Mouse (Mus musculus) small intestine, adult 2 months (tissue): ENCODE measurements around the gene Tmem108.

Experiments
- CTCF ChIP-seq: fragments of 200-500 bp; IDR thresholded peaks from 2 replicates; pipeline ENCODE4 v1.5.1; 2012; ENCODE audit warnings: low read depth, mild to moderate bottlenecking, control low read depth, inconsistent platforms, low read length, moderate library complexity, mixed read lengths; ENCODE audit not compliant: insufficient replicate concordance, insufficient read length; ENCODE audit errors: extremely low read depth
- POLR2A ChIP-seq: fragments of 200-500 bp; IDR thresholded peaks from 2 replicates; pipeline ENCODE4 v1.6.1; 2012; ENCODE audit warnings: low read depth, mild to moderate bottlenecking, control low read depth, inconsistent platforms, low read length, moderate library complexity

DNA sequence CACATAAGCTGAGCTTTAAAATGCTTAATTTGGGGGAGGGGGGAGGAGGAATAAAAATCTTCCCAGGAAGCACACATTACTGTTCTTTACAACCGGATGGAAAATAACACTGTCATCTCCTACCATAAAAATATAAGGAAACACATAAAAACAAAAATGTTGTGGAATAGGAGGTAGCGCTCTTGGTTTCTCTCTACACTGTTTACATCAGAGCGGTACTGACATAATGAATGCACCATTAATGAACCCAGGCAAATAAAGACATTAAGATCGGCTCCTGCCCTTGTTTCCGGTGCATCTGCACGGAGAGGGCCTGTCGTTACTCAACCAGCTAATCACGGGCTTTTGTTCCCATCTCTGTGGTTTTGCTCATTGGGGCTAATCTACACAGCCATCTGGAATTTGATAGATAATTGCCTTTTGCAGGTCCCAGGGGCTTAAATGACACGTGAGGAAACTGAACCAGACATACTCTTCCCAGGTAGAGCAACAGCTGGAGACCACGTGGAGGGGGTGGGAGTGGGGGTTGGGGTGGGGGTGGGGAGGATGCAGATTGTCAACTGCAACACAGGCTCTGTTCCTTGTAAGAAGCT lies 107.5 kb downstream of the Tmem108 start:
- TF ChIP-seq POLR2A (no peak), CTCF (no peak)
